Mouse (Mus musculus) liver, embryonic 14.5 days (tissue): ENCODE data around the gene Sik2. TPM values are rescaled to one million over a fixed set of nuclear protein-coding genes. Genes with fewer than 3 reads are reported as not detected.

Experiments used
- ATAC-seq: fragments of 200-750 bp; cut with Nextera tagmentation; 2 replicates; pipeline ENCODE4 v1.8.0; 2017; ENCODE audit warnings: moderate number of reproducible peaks, mild to moderate bottlenecking, moderate library complexity; ENCODE audit not compliant: insufficient read depth
- DNase-seq, 3 experiments: peaks; one replicate each; pipeline ENCODE4 v3.0.0-alpha.2; 2012 to 2013; ENCODE audit warnings: low read depth in 3 of 3, low spot score in 3 of 3
- H3K27ac ChIP-seq: fragments of 300-500 bp; sonication (generic); 2 replicates; pipeline ENCODE4 v1.5.1; 2014; ENCODE audit warnings: moderate library complexity, mild to moderate bottlenecking, control low read depth, inconsistent platforms
- H3K27me3 ChIP-seq: fragments of 300-500 bp; sonication (generic); 2 replicates; pipeline ENCODE4 v1.6.1; 2014; ENCODE audit warnings: mild to moderate bottlenecking, low read length, moderate library complexity; ENCODE audit not compliant: control insufficient read depth, insufficient read depth
- H3K36me3 ChIP-seq: fragments of 300-500 bp; sonication (generic); replicated peaks from 2 replicates; pipeline ENCODE4 v1.6.1; 2014; ENCODE audit warnings: low read depth; ENCODE audit not compliant: control insufficient read depth, insufficient read depth
- H3K4me1 ChIP-seq, 2 experiments: fragments of 200-500 bp in 1 of 2; fragments of 300-500 bp in 1 of 2; sonication (generic) in 1 of 2; replicated peaks; 2 replicates each; pipeline ENCODE4 v1.6.1; 2012 to 2014; ENCODE audit warnings: antibody characterized with exemption in 1 of 2, inconsistent platforms in 1 of 2, low read length in 1 of 2; ENCODE audit not compliant: control insufficient read depth in 2 of 2, insufficient read depth in 2 of 2
- H3K4me2 ChIP-seq: fragments of 300-500 bp; sonication (generic); 2 replicates; pipeline ENCODE4 v1.6.1; 2014; ENCODE audit warnings: low read depth, mild to moderate bottlenecking, control low read depth, moderate library complexity
- H3K4me3 ChIP-seq, 2 experiments: fragments of 200-500 bp in 1 of 2; fragments of 300-500 bp in 1 of 2; sonication (generic) in 1 of 2; 2 replicates each; pipeline ENCODE4 v1.5.1; 2012 to 2014; ENCODE audit warnings: low read depth in 2 of 2, low read length in 2 of 2, mild to moderate bottlenecking in 2 of 2, control low read depth in 1 of 2, inconsistent platforms in 1 of 2, moderate library complexity in 1 of 2; ENCODE audit not compliant: insufficient read depth in 1 of 2
- H3K9ac ChIP-seq: fragments of 300-500 bp; sonication (generic); replicated peaks from 2 replicates; pipeline ENCODE4 v1.6.1; 2014; ENCODE audit warnings: mild to moderate bottlenecking, control low read depth, moderate library complexity
- H3K9me3 ChIP-seq: fragments of 300-500 bp; sonication (generic); 2 replicates; pipeline ENCODE4 v1.6.1; 2016; ENCODE audit warnings: low read length, mixed read lengths; ENCODE audit not compliant: control insufficient read depth
- CTCF ChIP-seq: IDR thresholded peaks from 2 replicates; pipeline ENCODE4 v1.5.1; 2016; ENCODE audit warnings: antibody characterized with exemption, low read depth, control low read depth
- EP300 ChIP-seq: IDR thresholded peaks from 2 replicates; pipeline ENCODE4 v1.6.1; 2016; ENCODE audit warnings: antibody characterized with exemption, low read depth
- WGBS: fragments of 180-500 bp; shearing (Covaris S2); extraction: QIAGEN DNeasy Blood & Tissue Kit; methylation state at CpG from one replicate; pipeline ENCODE4 v1.1.7; 2014; ENCODE audit not compliant: insufficient replicate concordance; 5-methylcytosine and 5-hydroxymethylcytosine counted together
- polyA plus RNA-seq, 2 experiments: library from polyadenylated mRNA; depleted of rRNA in 1 of 2; stranded (reverse) in 1 of 2; unstranded in 1 of 2; fragments of >200 nt; fragmentation: Nextera tagmentation in 1 of 2; extraction: Ambion mirVana in 1 of 2; gene quantifications; 2 replicates each; pipeline versions ENCODE4 v1.2.1 to v1.2.3; 2012 to 2014

Sik2 gene
- polyA plus RNA-seq, 2 experiments = 6.9 to 7.8 TPM

DNA sequence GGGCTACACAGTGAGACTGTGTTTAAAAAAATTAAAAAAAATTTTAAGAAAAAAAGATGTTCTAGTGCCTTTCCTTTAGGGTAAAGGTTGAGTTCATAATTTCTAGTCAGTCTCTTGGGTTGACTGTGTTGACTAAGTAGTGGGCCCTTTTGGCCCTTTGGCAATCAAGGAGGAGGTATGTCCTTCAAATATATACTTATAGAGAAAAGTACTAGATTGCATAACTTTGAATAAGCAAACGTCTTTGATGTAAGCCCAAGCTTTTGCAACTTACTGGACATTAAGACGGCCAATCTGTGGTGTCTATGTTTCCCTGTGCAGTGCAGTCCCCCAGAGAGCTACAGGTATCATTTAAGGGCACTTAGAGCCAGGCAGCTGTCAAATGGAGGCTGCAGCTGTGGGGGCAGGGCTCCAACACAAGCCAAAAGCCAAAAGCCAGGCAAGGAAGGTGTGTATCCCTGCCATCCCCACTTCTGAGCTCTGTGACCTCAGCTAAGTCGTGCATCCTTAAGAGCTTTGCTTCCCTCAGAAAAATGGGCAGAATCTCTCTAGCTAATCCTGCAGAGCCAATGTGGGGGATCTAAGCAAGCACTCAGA lies 118.3 kb downstream of the Sik2 start:
- no peaks in the 10 kb centered on the region for H3K9me3 ChIP-seq
- H3K27ac ChIP-seq = no peak overlapping the region
- no peak overlapping the region for H3K9ac ChIP-seq
- no peak for ATAC-seq
- H3K36me3 ChIP-seq = peaks cover 27% of the 10 kb centered on the region
- no peak overlapping the region for H3K4me2 ChIP-seq
- no peak for DNase-seq
- TF ChIP-seq CTCF = no peak
- no peak for TF ChIP-seq EP300
- no peaks in the 10 kb centered on the region for H3K27me3 ChIP-seq
- H3K4me1 ChIP-seq = no peaks in the 10 kb centered on the region
- H3K4me3 ChIP-seq = no peak overlapping the region
- 69% methylated on average over 3 of the region's 3 CpGs for WGBS

DNA sequence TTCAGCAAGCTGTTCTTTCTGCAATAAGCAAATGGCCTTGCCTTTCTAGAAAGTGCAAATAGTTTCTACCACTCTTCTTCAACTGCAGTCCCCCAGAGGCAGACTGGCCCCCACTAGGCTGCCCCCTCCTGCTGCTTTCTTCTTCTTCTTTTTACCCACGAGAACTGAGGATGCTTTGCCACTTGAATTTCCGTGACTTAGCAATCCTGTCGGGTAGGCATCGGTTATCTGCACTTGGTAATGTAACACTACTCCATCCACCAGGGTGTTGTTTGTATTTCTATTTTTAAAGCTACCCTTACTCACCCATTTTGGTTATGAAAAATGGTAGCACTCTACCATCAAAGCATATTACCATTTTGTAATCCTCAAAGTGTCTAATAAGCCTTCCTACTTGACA lies 118.9 kb downstream of the Sik2 start:
- H3K9me3 ChIP-seq = no peaks in the 10 kb centered on the region
- no peak for ATAC-seq
- H3K9ac ChIP-seq = no peak overlapping the region
- no peak for DNase-seq
- TF ChIP-seq CTCF (no peak), EP300 (no peak)
- H3K27me3 ChIP-seq = no peaks in the 10 kb centered on the region
- 76% methylated on average over 4 of the region's 4 CpGs for WGBS
- H3K4me3 ChIP-seq = no peak overlapping the region
- no peak overlapping the region for H3K4me2 ChIP-seq
- H3K4me1 ChIP-seq = no peaks in the 10 kb centered on the region
- peaks cover 23% of the 10 kb centered on the region for H3K36me3 ChIP-seq
- no peak overlapping the region for H3K27ac ChIP-seq

DNA sequence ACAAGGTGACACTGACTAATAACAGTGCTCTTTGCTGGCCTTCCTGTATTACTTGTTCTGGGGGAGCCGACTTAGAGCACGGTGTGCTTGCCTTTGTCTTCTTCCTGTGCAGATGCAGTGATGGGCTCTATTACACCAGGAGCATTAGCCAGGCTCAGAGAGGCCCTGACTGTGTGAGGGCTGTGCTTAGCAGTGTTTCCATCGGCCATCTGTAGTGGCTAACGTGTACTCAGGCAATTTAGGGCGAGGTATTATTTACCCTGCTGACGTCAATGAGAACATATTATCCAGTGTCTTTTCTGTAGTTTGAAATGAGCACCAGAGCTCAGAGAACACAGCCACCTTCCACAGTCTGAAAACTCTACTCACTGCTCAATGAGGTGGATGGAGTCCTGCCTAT lies 119.7 kb downstream of the Sik2 start:
- H3K36me3 ChIP-seq = peaks cover 15% of the 10 kb centered on the region
- DNase-seq (no peak), ATAC-seq (no peak)
- 71% methylated on average over 6 of the region's 6 CpGs for WGBS
- no peaks in the 10 kb centered on the region for H3K27me3 ChIP-seq
- H3K9ac ChIP-seq = no peak overlapping the region
- H3K9me3 ChIP-seq = no peaks in the 10 kb centered on the region
- H3K4me3 ChIP-seq = no peak overlapping the region
- H3K4me2 ChIP-seq = no peak overlapping the region
- H3K27ac ChIP-seq = no peak overlapping the region
- no peak for TF ChIP-seq CTCF
- no peaks in the 10 kb centered on the region for H3K4me1 ChIP-seq

DNA sequence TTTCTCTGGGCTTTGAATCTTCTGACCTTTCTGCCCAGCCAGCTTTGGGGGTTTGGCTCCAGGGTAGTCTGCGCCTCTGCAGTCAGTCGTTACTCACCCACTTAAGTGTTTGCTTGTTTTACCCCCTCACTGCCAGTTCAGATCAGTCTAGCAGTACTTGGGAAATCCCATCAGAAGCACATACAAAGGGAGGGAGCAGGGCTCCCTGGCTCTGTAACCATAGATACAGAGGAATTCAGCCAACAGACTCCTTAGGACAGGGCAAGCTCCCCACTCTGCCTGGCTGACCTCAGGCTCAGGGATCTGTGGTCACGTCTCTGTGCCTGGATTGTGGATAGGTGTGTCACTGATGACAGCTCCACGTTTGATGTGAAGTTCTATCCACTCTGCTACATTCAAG lies 121.5 kb downstream of the Sik2 start:
- no peaks in the 10 kb centered on the region for H3K9me3 ChIP-seq
- WGBS = 69% methylated on average over 4 of the region's 4 CpGs
- no peak overlapping the region for H3K9ac ChIP-seq
- H3K4me3 ChIP-seq = no peak overlapping the region
- no peak for DNase-seq
- TF ChIP-seq CTCF = no peak
- H3K4me2 ChIP-seq = no peak overlapping the region
- H3K4me1 ChIP-seq = no peaks in the 10 kb centered on the region
- peaks cover 16% of the 10 kb centered on the region for H3K36me3 ChIP-seq
- H3K27me3 ChIP-seq = no peaks in the 10 kb centered on the region
- H3K27ac ChIP-seq = no peak overlapping the region
- no peak for ATAC-seq

DNA sequence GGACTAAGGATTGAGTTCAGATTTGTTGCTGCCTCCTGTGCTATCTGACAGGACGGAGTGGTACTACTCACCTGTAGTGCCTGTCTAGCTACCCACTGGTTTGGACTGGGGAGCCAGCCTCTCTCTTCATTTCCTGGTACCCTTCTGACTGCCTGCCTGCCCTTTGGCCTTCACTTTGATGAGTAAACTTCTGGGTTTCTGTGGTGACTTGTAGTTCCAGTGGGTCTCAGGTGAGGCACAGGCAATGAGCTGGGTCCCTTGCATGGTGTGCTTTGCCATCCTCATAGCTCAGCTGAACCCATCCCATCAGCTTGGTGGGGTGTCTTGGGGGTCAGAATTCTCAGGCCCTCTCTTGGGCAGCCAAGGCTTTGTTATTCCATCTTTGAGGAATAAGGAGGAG lies 122.0 kb downstream of the Sik2 start:
- Histone ChIP-seq H3K36me3 (peaks cover 20% of the 10 kb centered on the region), H3K27me3 (no peaks in the 10 kb centered on the region), H3K4me2 (no peak overlapping the region), H3K4me1 (no peaks in the 10 kb centered on the region), H3K9ac (no peak overlapping the region), H3K4me3 (no peak overlapping the region), H3K9me3 (no peaks in the 10 kb centered on the region), H3K27ac (no peak overlapping the region)
- no peak for TF ChIP-seq EP300
- TF ChIP-seq CTCF = no peak
- DNase-seq = no peak
- no peak for ATAC-seq
- 79% methylated on average over 1 of the region's 1 CpGs for WGBS
